Mouse (Mus musculus) kidney, adult 9 months (tissue): Measurements from ENCODE around the gene Cux2.

ENCODE experiments used
- DNase-seq: peaks from one replicate; pipeline ENCODE4 v3.0.0; 2022

The Cux2 gene

GRCm38 (mm10) chr5:121834991-121835747 is 214.7 kb downstream of the Cux2 start:
- DNase-seq: no peak

- no peak for DNase-seq
Measured at GRCm38 (mm10) chr5:121834241-121834606, 215.7 kb downstream of the Cux2 start.

GRCm38 (mm10) chr5:121833572-121834240 is 216.2 kb downstream of the Cux2 start:
- peak; percentile 88 for DNase-seq

GRCm38 (mm10) chr5:121833159-121833558 is 216.7 kb downstream of the Cux2 start:
- DNase-seq: no peak

- DNase-seq: no peak
Measured at GRCm38 (mm10) chr5:121832376-121833155, 217.3 kb downstream of the Cux2 start.

GRCm38 (mm10) chr5:121831002-121831601 is 218.8 kb downstream of the Cux2 start:
- DNase-seq: no peak

GRCm38 (mm10) chr5:121828491-121829432 is 221.1 kb downstream of the Cux2 start:
- no peak for DNase-seq

GRCm38 (mm10) chr5:121827876-121828275 is 222.0 kb downstream of the Cux2 start:
- no peak for DNase-seq

DNA sequence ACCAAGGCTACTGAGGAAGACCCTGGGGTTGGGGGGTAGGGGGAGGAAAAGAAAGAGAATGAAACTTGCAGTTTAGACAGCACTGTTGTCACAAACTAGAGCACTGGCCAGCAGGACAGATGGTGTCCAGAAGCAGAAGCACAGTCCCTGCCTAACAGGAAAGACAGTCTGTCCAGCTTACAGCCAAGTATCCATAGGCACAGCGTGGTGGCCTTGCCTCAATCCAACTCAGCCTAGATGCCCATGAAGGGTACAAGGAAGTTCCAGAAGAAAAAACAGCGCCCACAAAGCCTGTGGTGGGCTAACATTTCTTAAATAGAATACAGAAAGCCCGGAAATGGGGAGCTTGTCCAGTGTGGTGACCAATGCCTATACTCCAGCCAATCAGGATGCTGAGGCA is 224.3 kb downstream of the Cux2 start:
- no peak for DNase-seq

DNA sequence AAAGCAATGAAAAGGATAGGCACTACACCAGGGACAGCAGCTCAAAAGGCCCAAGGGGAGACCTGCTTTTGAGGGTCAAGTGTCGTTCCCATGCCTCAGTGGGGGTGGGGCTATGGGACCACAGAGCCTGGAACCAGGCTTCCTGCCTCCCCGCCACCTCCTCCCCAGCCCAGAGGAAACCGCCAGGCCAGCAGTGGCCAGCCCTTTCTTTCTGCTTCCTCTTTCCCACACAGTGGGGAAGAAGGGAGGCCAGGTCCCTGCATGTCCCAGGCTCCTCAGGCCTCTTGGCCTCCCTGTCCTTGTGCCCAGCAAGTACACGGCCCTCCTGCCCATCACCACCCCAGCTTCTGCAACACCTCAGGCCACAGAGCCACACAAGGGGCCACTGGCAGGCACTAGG is 225.8 kb downstream of the Cux2 start:
- no peak for DNase-seq

DNA sequence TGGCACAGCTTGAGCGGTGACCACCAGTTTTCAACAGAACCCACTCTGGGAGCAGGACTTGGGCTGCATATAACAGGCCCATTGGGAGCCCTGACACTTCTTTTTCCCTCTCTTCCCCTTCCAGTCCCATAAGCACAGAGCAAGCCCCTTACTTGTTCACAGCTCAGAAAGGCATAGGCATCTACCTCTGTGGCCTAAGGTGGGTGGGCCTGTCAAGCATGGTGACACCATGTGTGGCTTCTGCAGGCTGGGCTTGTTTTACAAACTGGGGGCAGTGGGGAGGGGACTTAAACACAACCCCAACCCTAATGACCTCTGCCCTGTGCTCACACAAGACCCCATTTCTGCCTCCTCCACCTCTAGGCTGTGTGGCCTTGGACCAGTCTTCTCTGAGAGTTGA is 226.2 kb downstream of the Cux2 start:
- DNase-seq: no peak

DNA sequence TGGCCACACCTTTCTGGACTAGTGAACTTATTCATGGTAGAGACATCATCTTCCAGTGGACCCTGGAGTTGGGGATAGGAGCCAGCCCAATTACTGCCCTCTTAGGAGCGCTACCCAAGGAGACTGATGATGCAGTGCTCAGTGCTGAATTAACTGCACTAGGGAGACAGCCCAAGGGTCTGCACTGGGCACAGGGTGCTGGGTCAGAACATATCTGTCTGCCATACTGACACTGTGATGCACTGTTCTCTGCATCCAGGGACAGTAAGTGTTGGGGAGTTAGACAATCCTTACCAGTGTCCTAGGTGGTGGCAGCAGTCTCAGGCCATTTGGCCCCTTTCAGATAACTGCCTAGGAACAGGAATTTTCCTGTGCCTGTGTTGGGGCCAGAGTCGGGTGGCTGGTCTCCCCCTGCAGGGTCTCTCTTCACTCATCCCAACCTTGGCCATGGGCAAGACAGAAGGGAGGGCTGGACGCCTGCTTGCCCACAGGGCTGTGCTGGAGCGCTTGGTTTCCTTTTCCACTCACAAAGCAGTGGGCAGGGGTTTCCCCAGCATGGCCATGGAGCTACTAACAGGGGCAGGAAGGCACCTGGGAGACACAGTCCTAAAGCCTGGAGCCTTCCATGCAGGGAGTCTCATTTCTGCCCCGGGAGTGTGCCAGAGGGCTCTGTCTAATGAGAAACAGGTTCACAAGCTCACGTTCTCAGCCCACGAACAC is 227.0 kb downstream of the Cux2 start:
- no peak for DNase-seq

DNA sequence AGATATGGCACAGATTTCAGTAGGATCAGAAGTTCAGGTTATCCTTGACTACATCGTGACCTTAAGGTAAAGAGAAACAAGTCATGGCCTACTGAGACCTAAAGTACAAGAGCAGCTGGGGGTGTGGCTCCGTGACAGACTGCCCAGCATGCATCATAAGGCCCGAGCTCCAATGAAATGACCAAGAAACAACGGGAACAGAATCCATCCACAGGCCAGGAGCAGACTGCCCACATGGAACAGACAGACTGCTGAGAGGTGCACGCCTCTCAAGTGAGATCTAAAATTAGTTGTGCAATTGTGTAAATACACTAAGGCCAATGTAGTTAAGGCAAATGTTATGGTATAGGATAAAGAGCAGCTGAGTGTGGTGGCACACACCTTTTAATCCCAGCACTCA is 228.3 kb downstream of the Cux2 start:
- no peak for DNase-seq

DNA sequence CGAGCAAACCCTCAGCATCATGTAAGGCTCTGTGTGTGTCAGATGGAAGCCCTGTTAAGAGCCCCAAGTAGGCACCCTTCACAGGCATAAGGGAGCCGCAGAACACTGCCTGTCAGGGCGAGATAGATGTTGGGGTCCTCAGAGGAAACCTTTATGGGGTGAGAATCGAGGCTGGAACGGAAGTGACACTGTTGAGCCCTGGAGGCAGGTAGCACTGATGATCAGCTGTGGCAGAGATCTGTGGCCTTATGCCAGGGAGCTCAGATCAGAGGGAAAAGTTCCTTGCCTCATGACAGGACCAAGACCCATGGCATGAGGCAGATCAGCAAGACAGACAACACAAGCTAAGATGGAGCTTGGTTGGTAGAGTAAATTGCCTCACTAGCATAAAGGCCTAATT is 228.8 kb downstream of the Cux2 start:
- DNase-seq: no peak

- DNase-seq: no peak
Measured at GRCm38 (mm10) chr5:121820657-121821056, 229.2 kb downstream of the Cux2 start.

DNA sequence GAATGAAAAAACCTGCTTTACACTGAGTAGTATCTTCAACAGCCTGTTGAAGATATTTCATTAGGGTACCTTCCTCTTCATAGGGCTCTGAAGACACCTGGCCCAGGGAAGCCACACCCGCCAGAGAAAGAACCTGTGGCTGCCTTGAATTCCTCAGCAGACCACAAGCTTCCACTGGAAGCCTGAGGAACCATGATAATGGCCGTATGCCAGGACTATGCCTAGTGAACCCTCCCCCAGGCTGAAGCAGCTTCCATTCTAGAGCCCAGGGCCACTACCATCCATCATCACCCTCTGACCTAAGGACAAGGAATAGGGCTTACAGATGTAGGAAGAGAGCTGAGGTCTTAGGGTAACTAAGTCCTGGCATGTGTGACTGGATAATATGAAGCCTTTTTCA is 229.7 kb downstream of the Cux2 start:
- DNase-seq: no peak

GRCm38 (mm10) chr5:121819559-121819958 is 230.3 kb downstream of the Cux2 start:
- no peak for DNase-seq

GRCm38 (mm10) chr5:121818862-121819261 is 231.0 kb downstream of the Cux2 start:
- no peak for DNase-seq

- no peak for DNase-seq
Measured at GRCm38 (mm10) chr5:121818401-121818800, 231.5 kb downstream of the Cux2 start.

DNA sequence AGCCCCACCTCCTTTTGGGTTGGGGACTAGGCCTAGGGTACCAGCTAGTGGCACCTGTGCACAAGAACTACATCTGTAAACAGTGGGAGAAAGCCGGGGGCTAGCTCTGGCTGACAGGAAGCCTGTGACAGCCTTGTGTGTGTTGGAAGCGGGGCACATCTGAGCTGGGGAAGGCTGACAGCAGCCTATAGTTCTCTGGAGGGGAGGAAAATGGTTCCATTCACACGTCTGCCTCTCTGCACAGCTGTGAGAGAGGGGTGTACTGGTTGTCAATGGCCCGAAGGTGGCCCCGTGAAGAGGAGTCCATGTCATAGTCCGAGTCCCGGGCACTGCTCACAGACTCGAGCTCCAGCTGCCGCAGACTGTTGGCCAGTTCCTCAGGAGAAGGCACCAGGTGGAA is 232.4 kb downstream of the Cux2 start:
- no peak for DNase-seq

GRCm38 (mm10) chr5:121816611-121817010 is 233.3 kb downstream of the Cux2 start:
- DNase-seq: no peak
